Mouse (Mus musculus) left cerebral cortex, adult 9 months (tissue): ENCODE data around the gene Ltb.

Experiments
- DNase-seq, 2 experiments: peaks; one replicate each; pipeline ENCODE4 v3.0.0; 2022; ENCODE audit warnings: low spot score in 2 of 2

The Ltb gene

DNA sequence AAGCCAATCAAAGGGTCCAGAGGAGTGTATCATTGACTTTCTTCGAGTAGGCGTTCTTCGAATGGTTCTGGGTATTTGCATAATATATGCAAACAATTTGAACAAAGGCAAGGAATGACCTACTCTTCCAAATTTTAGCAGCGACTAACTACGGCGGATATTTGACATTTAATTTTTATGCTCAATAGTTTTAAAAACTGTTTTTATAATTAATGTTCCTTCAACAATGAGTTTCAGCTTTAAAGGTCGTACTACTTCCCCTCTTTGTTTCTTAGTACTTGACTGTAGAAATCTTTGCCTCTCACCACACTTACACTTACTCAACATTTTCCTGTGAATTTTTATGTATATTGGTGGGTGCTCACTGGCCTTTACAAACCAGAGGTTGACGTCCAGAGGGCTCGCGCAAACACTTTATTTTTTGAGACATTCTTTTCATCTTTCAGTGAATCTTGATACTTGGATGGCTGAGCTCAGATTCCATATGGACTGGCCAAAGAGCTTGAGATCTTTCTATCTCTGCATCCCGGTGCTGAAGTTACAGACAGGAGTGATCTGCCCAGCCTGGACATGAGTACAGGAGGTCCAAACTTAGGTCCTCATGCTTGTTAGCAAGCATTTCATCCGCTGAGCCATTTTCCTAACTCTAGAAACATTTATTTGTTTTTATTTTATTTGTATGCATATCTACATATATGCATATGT, 28.6 kb upstream of the Ltb start:
- no peak for DNase-seq

DNA sequence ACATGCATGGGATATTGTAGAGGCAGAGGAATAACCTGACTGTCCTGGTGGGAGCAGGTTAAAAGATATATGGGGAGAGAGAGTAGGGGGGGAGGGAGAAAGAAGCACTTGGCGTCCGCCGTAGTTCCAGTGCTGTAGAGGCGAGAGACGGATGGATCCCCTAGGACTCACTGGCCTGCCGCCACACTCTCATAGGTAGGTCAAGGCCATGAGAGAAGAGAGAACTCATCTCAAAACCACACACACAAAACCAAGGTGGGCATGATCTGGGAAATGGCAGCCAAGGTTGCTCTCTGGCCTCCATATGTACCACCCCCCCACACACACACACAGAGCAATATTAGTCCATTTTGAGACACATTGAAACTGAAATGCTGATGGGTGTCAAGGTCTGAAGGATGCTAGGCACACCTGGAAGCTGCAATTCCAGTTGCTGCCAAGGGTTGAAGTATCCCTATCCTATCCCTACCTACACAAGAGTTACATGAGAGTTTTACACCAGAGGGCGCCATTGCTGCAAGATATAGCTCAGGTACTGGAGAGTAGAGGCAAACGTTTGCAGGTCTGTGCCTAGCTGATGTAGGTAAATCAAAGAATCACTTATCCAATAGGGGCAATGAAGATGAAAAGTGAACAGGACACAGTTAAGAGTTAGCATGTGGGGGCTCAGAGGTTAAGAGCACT, 27.7 kb upstream of the Ltb start:
- DNase-seq: peak in 1 of 2 experiments; percentile 87

DNA sequence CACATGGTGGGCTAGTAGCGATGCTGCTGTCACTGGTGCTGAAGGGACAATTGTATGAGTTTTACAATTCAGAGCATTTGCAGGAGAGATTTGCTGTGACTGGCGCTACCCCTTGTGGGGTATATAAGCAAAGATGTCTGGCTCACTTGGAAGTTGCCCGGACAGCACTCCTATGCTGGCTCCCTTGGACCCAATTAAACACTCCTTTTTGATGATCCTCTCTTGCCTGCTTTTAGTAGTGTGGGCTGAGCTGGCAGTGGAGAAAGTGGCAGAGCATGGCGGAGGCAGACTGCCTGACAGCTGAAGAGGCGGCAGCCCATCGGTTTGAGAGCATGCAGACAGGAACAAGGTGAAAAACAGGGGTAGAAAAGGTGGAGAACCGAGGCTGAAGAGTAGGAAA, 26.4 kb upstream of the Ltb start:
- peak in 1 of 2 experiments; percentile 52 for DNase-seq

DNA sequence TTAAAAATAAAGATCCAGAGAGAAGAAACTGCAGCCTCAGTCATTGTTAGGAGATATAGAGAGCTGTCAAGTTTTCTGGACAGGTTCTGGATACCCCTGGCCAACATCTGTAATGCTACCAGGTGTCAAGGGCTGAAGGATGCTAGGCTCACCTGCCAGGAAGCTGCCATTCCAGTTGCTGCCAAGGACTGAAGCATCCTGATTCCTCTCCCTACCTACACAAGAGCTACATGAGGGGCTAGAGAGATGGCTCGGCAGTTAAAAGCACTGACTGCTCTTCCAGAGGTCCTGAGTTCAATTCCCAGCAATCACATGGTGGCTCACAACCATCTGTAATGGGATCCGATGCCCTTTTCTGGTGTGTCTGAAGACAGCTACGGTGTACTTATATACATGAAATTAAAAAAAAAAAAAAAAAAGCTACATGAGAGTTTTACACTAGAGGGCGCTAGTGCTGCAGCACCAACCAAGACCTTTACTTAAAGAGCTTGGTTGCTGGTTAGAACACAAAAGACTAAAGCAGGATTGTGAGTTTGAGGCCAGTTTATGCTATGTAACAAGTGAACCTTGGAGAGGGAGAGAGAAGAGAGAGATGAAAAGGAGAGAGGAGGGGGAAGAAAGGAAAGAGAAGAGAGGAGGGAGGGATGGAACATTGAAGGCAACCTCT, 25.6 kb upstream of the Ltb start:
- DNase-seq: no peak

DNA sequence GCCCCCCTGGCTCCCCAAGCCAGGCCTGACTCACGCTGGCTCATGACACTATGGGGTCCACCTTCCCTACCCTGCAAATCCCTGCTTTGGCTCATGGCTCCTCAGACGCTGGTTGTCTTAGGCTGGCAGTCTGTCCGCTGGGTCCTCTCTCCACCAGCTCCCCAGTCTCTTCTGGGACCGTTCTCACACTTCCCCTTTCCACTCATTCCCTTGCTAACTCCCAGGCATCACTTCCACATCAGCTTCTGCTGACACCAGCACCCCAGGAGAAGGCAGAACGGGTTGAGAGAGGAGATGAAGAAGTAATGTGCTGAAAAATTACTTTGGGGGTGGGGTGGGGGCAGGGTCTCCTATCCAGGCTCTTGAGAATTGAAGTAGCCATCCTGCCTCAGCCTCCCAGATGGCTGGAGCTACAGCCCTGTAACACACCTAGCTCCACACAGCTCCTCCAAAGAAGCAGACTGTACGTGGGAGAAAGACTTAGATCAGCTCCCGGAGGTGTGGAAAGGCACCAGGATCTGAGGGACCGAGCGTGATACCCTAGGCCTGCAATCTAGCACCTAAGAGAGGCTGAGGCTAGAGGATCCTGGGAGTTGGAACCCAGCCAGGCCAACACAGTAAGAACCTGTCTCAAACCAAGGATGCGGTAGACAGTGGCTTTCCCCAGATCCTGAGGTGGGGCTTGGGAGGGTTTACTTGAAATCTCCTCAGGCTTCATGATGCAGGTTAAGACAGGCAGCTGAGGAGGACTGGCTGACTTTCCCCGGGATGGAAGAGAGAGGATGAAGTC, 21.6 kb upstream of the Ltb start:
- DNase-seq: peak in 1 of 2 experiments; percentile 74

DNA sequence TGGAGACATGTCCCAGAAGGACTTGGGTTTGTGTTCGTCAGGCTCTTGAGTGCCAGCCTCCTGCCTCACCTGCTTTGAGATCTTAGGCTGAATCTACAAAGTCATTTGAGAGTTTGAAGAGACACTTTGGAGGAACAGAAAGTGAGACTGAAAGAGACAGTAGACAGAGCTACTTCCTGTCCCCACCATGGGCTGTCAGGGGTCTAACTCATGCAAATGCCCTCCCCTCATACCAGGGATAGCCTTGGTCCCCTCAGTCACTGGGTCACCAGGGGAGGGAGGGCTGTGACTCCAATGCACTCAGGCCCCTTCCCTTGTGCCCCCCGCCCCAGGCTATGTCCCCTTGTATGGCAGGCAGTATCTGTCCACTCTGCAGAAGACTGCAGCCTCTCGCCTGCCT, 20.9 kb upstream of the Ltb start:
- DNase-seq: no peak

DNA sequence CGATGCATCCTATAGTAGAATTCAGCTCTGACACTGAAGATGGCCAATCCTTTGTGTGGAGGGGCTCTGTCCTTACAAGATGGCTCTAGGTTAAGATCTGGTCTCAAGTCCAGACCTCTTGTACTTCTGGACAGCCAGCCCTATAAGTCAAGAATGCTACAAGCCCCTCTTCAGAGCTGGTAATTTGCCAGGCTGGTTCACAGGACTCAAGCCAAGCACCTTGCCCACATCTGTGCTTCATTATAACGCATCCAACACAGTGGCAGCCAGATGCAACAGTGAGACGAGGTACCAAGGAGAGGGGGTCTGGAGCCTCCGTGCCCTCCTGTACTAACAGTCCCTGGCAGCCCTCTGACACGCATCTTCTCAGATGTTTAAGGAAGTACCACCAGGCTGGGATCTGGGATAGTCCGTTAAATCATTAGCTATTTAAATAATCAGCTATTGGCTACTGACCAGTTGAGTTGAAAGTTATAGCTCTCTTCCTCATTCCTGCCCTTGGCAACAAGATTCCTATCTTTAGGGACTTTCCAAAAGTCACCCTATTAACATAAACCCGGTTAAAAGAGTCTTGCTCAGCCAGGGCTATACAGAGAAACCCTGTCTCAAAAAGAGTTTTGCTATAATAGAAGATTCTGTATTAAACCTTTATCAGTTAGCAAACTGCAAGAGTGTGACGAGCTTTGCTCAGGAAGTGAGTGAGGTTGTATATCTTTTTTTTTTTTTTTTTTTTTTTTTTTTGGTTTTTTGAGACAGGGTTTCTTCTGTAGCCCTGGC, 19.9 kb upstream of the Ltb start:
- no peak for DNase-seq

DNA sequence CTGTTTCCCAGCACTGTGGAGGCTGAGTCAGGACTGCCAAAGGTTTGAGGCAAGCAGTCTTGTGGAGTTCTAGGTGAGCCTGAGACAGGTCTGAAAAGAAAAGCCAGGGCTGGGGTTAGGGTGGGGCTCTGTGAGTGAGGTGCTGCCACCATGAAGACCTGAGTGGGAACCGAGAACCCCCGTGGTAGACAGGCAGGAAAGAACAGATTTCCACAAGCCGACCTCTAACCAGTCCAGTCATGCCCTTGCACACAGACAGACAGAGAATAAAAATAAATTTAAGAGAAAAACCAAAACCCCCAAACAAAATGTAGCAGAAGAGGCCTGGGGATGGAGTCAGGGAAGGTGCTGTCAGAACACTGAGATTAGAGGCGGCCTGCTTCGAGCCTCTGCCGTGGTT, 18.9 kb upstream of the Ltb start:
- DNase-seq: no peak

DNA sequence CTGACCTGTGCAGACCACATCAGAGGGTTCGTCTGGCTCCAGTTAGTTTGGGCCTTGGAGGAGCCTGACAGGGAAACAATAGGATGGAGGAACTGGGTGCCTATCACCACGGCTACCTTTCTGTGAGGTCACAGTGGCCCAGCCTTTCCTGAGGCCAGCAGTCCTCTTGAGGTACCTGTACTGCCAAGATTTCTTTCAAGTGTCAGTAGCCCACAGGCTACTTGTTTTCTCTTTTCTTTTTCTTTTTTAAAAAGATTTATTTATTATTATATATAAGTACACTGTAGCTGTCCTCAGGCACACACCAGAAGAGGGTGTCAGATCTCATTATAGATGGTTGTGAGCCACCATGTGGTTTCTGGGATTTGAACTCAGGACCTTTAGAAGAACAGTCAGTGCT, 18.3 kb upstream of the Ltb start, which contains the start of gene Aif1:
Aif1 (minus strand) TSS at position 101 of the 400 bp plus-strand sequence.
- no peak for DNase-seq

DNA sequence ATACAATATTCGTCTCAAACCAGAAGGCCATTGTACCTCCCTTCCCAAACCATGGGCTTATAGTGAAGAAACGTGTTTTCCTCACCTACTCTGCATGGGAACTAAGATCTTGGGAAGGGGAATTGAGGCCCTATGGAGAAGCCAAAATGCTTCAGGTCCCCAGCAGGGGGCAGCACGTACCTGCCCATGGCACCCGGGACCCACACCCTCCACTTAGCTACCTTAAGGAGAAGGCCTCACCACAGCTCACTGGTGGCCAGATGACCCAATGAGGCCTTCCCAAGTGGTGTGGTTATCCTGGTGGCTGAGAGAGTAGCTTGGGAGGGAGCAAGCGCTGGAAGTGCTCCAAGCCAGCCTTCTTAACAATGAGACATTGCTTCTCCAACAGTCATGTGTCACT, 15.7 kb upstream of the Ltb start:
- no peak for DNase-seq

DNA sequence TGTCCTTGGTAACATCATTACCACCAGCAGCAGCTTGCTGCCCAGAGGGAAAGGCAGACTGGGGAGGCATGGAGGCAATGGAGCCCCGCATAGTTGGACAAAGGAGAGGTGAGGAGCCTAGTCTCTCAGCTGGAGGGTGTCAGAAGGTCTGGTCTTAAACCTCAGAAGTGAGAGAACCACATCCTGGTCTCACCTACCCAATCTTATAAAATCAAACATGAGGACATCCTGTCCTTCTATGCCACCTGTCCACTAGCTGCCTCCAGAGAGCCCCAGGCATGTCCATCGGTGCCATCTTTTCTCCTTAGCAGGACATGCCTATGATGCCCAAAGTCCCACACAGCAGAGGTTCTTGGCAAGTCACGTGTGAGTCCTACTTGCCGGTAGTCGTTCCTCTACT, 14.1 kb upstream of the Ltb start:
- no peak for DNase-seq

DNA sequence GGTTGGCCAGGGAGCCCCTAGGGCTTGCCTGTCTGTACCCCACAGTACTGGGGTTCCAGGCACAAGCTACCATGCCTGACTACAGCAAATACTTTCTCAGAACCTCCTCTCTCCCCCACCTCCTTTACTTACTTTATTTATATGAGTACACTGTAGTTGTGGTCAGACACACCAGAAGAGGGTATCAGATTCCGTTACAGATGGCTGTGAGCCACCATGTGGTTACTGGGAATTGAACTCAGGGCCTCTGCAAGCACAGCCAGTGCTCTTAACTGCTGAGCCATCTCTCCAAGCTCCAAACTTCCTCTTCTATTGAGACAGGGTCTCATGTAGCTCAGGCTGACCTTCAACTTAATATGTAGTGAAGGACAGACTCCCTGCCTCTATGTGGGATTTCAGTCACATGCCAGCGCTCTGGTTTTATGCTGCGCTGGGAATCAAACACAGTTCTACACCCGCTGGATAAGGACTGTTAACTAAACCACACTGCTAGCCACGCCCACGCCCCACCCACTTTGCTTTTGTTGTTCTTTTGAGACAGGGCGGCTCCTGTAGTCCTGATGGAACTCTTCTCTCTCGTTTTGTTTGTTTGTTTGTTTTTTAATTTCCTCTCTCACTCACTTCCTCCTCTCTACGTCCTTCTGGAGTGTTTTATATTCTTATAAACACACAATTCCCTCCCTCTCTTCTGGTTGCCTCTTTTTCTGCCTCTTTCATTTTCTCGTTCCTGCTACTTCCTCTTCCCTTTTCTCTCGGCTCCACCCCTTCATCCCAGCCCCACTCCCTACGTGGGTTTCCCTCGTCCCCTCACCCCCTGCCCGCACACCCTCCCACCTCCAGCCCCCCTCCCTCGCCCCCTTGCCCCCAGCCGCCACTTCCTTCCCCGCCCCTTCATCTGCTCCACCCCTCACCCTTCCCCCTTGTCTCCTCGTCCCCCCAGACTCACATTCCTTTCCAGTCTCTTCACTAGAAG, 8.3 kb upstream of the Ltb start:
- DNase-seq: peak in 1 of 2 experiments; percentile 34

DNA sequence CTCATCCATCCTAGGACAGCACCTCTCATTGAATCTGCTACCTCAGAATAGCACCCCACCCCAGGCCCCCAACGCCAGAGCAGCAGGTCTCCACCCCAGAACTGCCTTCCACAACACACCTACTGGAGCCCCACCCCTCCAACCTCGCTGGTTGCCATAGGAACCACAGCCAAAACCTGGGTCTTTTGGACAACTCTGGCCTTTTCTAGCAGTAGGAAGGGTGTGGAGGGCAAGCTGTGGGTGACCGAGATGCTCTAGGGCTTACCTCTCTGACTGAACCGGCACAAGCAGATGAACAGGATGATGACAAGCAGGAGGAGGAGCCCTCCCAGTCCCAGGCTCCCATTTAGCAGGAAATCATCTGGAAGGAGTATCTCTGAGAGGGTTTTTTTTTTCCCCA, 7.6 kb upstream of the Ltb start:
- no peak for DNase-seq

DNA sequence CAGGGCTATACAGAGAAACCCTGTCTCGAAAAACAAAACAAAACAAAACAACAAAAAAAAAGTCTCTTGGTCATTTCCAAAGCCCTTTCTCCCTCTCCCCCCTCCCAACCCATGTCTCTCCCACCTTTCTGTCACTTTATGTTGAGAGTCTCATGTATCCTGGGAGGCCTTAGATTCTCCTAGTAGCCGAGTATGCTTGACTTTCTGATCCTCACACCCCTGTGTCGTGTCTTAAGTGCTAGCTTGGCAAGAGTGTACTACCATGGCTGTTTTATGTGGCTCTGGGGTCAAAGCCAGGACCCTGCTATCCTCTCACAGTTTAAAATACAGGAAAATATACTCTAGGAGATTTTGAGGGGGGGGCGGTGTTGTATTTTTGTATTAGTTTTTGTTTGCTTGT, 6.9 kb upstream of the Ltb start:
- DNase-seq: no peak

DNA sequence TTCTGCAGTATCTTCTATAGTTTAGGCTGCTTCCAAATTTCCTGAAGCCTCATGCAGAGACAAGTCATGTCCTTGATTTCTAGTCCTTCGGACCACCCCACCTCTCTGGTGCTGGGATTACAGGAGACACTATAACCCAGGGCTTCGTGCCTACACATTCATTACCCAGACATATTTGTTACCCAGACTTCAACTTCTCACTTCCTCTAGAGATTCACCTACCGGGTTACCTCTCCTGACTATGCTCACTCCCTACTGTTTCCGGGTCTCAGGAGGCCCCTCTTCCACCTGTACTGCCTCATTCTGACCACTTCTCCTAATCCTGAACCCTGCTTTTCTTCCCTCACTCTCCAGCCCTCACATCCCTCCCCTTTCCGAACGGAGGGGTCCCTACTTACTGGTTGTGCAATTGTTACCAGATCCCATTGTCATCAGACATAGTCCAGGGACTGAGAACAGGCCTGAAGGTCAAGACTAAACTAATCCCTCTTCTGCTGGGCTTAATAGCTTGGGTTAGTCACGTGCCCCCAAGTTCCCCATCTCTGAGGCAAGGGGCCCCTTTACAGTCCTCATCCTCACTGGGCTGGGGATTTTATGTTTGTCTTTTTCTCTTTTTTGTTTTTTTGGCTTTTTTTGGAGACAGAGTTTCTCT, 6.2 kb upstream of the Ltb start, which contains the start of gene Lst1:
Lst1 (minus strand) TSS at position 481 of the 652 bp plus-strand sequence.
- DNase-seq: no peak

DNA sequence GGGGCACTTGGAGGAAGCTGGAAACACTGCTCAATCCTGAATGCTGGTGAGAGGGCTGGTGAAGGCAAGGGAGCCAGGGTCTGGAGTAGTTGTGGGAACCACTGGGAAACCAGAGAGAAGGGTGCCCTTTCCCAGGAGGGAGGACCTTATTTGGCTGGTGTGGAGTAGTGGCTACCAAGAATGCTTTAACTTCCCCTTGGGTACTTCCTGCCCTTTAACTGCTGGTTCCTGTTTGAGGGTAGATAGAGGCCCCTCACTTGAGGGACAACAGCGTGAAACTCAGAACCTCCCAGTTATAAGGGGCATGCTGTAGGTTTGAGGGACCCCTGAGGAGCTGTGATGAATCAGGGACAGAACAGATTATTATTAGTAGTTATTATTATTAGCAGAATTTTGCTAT, 5.1 kb upstream of the Ltb start:
- DNase-seq: no peak

DNA sequence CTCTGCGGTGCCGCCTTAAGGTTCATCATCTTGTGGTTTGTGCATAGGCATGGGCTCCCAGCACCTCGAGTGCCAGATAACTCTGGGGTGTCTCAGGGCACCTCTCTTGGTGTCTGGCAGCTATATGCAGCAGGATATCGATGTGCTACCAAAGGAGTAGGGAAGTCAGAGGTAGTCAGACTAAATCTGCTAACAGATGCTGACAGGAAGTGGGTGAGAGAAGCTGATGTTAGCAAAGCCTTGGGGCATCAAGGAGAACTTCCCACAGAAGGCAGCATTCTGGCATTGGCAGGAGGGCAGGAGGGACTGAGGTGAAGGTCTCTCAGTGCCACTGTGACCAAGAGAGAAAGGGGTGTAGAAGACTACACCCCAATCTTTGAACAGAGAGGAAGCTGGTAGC, 4.1 kb upstream of the Ltb start:
- no peak for DNase-seq

DNA sequence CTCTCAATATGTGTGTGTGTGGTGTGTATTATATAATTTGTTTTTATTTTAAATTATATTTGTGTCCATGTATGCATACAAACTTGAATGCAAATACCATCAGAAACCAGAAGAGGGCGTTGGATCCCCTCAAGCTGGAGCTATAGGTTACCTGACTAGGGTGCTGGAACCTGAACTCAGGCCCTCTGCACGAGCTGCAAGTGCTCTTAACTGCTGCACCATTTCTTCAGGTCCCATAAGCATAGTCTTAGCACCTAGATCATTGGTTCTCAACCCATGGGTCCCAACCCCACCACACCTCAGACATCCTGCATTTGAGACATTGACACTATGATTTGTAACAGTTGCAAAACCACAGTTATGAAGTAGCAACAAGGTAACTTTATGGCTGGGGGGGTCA, 2.5 kb upstream of the Ltb start:
- no peak for DNase-seq

DNA sequence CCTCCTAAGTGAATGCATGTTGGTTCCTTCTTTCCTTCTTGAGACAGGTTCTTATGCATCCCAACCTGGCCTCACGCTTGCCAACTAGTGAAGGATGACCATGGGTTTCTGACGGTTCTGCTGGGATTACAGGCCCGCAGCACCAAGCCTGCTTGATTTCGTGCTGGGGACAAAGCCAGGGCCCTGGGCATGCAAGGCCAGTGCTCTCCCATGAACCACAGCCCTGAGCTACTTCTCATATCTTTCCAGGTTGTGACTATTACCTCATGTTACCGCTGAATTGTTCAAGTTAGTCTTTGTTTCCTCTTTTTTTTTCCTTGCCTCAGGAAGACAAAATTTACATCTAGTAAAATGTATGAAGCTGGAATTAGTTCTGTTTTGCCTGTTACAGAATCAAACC, 1.3 kb upstream of the Ltb start:
- no peak for DNase-seq
